Comparison of ENCODE assay signal across 8 mouse cellular contexts in genomic region chr19:7153232-7153631, GRCm38 (mm10). TPM values are rescaled to one million over a fixed set of nuclear protein-coding genes. Genes with fewer than 3 reads are reported as not detected.
DNase-seq lines count a peak whose midpoint lies in the region; ATAC-seq lines count a peak whose summit lies in the region.

No protein-coding gene starts in this region.

- no peak overlapping the region for H3K9ac ChIP-seq in heart, embryonic 14.5 days (ENCODE audit: low read length)
- H3K9ac ChIP-seq in forebrain, embryonic 15.5 days (replicated peaks) = no peak overlapping the region
- H3K9ac ChIP-seq in limb, embryonic 13.5 days = no peak overlapping the region

- H3K36me3 ChIP-seq in heart, embryonic 14.5 days (ENCODE audit: control insufficient read depth, insufficient read depth, low read length) = no peaks in the 10 kb centered on the region
- no peaks in the 10 kb centered on the region for H3K36me3 ChIP-seq in heart, embryonic 10.5 days
- H3K36me3 ChIP-seq in forebrain, embryonic 15.5 days = no peaks in the 10 kb centered on the region
- H3K36me3 ChIP-seq in limb, embryonic 13.5 days = no peaks in the 10 kb centered on the region

- no peaks in the 10 kb centered on the region; the same call in 1 of the 2 replicates for H3K27me3 ChIP-seq in heart, embryonic 14.5 days (ENCODE audit: control insufficient read depth, insufficient read depth, low read length)
- H3K27me3 ChIP-seq in heart, embryonic 10.5 days (ENCODE audit: insufficient read depth, poor library complexity, severe bottlenecking) = peaks cover 88% of the 10 kb centered on the region
- no peaks in the 10 kb centered on the region for H3K27me3 ChIP-seq in forebrain, embryonic 15.5 days
- H3K27me3 ChIP-seq in limb, embryonic 13.5 days = peaks cover 37% of the 10 kb centered on the region

- H3K4me1 ChIP-seq in heart, embryonic 14.5 days (ENCODE audit: control insufficient read depth in 2 of 2, insufficient read depth in 2 of 2, low read length in 2 of 2) = peaks cover 26 to 31% of the 10 kb centered on the region in 2 experiments
- peaks cover 54% of the 10 kb centered on the region for H3K4me1 ChIP-seq in heart, embryonic 10.5 days
- H3K4me1 ChIP-seq in forebrain, embryonic 15.5 days = peaks cover 78% of the 10 kb centered on the region
- H3K4me1 ChIP-seq in limb, embryonic 13.5 days = peaks cover 90% of the 10 kb centered on the region

- ATAC-seq in heart, embryonic 14.5 days (ENCODE audit: insufficient number of reproducible peaks, insufficient read depth, low FRiP score, low read depth) = 0 out of 2 replicates have a peak, but pooled peaks have one; percentile 7
- ATAC-seq in forebrain, embryonic 15.5 days (replicated peaks) = no peak; the same call in 1 of the 2 replicates
- ATAC-seq in limb, embryonic 13.5 days (ENCODE audit: low FRiP score, low read depth) = peak; percentile 59

- H3K9me3 ChIP-seq in heart, embryonic 14.5 days (ENCODE audit: control insufficient read depth, low read length) = no peaks in the 10 kb centered on the region
- no peaks in the 10 kb centered on the region for H3K9me3 ChIP-seq in heart, embryonic 10.5 days
- no peaks in the 10 kb centered on the region for H3K9me3 ChIP-seq in forebrain, embryonic 15.5 days
- no peaks in the 10 kb centered on the region for H3K9me3 ChIP-seq in limb, embryonic 13.5 days

- 34% methylated on average over 7 of the region's 7 CpGs for WGBS in heart, embryonic 14.5 days
- WGBS in heart, embryonic 10.5 days = 22% methylated on average over 7 of the region's 7 CpGs
- 33% methylated on average over 7 of the region's 7 CpGs for WGBS in forebrain, embryonic 15.5 days
- 28% methylated on average over 7 of the region's 7 CpGs for WGBS in limb, embryonic 13.5 days

- H3K4me2 ChIP-seq in heart, embryonic 14.5 days (ENCODE audit: low read length) = no peak overlapping the region
- no peak overlapping the region for H3K4me2 ChIP-seq in forebrain, embryonic 15.5 days (replicated peaks)
- H3K4me2 ChIP-seq in limb, embryonic 13.5 days (replicated peaks) = no peak overlapping the region

- H3K4me3 ChIP-seq in heart, embryonic 14.5 days (ENCODE audit: control insufficient read depth in 1 of 2, insufficient read depth in 1 of 2, low read depth in 1 of 2, low read length in 2 of 2) = no peak overlapping the region
- no peak overlapping the region for H3K4me3 ChIP-seq in heart, embryonic 10.5 days
- H3K4me3 ChIP-seq in forebrain, embryonic 15.5 days = no peak overlapping the region
- H3K4me3 ChIP-seq in limb, embryonic 13.5 days = no peak overlapping the region

- no peak for DNase-seq in heart, embryonic 10.5 days (ENCODE audit: low spot score)
- DNase-seq in 3134 (ENCODE audit: extremely low read depth, insufficient read length, low spot score) (peak; percentile 28), adipocyte (ENCODE audit: low spot score) (no peak)
- no peak for DNase-seq in urinary bladder, postnatal 14 days (ENCODE audit: low spot score)
- DNase-seq in kidney, adult 11 months = no peak

- H3K27ac ChIP-seq in heart, embryonic 14.5 days (replicated peaks in 1 of 2; ENCODE audit: control insufficient read depth in 1 of 2, insufficient read depth in 1 of 2, low read depth in 2 of 2, low read length in 2 of 2) = no peak overlapping the region
- no peak overlapping the region for H3K27ac ChIP-seq in heart, embryonic 10.5 days
- H3K27ac ChIP-seq in forebrain, embryonic 15.5 days (replicated peaks) = peak overlapping the region; percentile 83
- H3K27ac ChIP-seq in limb, embryonic 13.5 days = no peak overlapping the region; the same call in 1 of the 2 replicates

RNA-seq across cellular contexts. Expression of gene Flrt1, which starts 47.7 kb away (rescaled TPM):
- 1.4 and 1.5 TPM in 2 replicates for polyA plus RNA-seq in heart, embryonic 14.5 days (2014; fragmentation: Nextera tagmentation; extraction: Ambion mirVana)
- 0.53 and 1.0 TPM in 2 replicates for polyA plus RNA-seq in heart, embryonic 10.5 days (2016; fragmentation: Nextera tagmentation; extraction: Ambion mirVana)
- 14.9 and 18.9 TPM in 2 replicates for polyA plus RNA-seq in forebrain, embryonic 15.5 days (2015; fragmentation: Nextera tagmentation; extraction: Ambion mirVana)
- polyA plus RNA-seq in limb, embryonic 13.5 days (2015; fragmentation: Nextera tagmentation; extraction: Ambion mirVana) = 7.7 and 8.1 TPM in 2 replicates

RNA-seq across cellular contexts. Expression of gene Otub1, which starts 52.9 kb away (rescaled TPM):
- polyA plus RNA-seq in heart, embryonic 14.5 days (2014; fragmentation: Nextera tagmentation; extraction: Ambion mirVana) = 151 and 153 TPM in 2 replicates
- polyA plus RNA-seq in heart, embryonic 10.5 days (2016; fragmentation: Nextera tagmentation; extraction: Ambion mirVana) = 198 and 212 TPM in 2 replicates
- polyA plus RNA-seq in forebrain, embryonic 15.5 days (2015; fragmentation: Nextera tagmentation; extraction: Ambion mirVana) = 232 and 233 TPM in 2 replicates
- polyA plus RNA-seq in limb, embryonic 13.5 days (2015; fragmentation: Nextera tagmentation; extraction: Ambion mirVana) = 226 and 229 TPM in 2 replicates
